Mouse (Mus musculus): ENCODE results near the gene Meaf6. TPM values are rescaled to one million over a fixed set of nuclear protein-coding genes. Genes with fewer than 3 reads are reported as not detected.

Meaf6 gene
- polyA plus RNA-seq, 1 experiment from 2014 or later: 123 TPM

- no peak overlapping the region for H3K4me3 ChIP-seq
- no peaks in the 10 kb centered on the region for H3K36me3 ChIP-seq
- 88% methylated on average over 4 of the region's 4 CpGs for WGBS
- no peak overlapping the region for H3K9ac ChIP-seq (replicated peaks)
- H3K27ac ChIP-seq (replicated peaks): no peak overlapping the region
- ATAC-seq (ENCODE audit: low FRiP score, low read depth): no peak
- H3K4me2 ChIP-seq (replicated peaks): no peak overlapping the region
- H3K9me3 ChIP-seq: no peaks in the 10 kb centered on the region
- H3K27me3 ChIP-seq: peaks cover 22% of the 10 kb centered on the region
- peaks cover 11% of the 10 kb centered on the region for H3K4me1 ChIP-seq
Measured at GRCm38 (mm10) chr4:125131493-125131892, 46.6 kb downstream of the Meaf6 start.

GRCm38 (mm10) chr4:125132394-125132793 lies 47.5 kb downstream of the Meaf6 start:
- H3K9ac ChIP-seq (replicated peaks): no peak overlapping the region
- peaks cover 8% of the 10 kb centered on the region for H3K4me1 ChIP-seq
- ATAC-seq (ENCODE audit: low FRiP score, low read depth): no peak
- H3K36me3 ChIP-seq: no peaks in the 10 kb centered on the region
- H3K4me3 ChIP-seq: no peak overlapping the region
- H3K27me3 ChIP-seq: peaks cover 13% of the 10 kb centered on the region
- H3K9me3 ChIP-seq: no peaks in the 10 kb centered on the region
- H3K4me2 ChIP-seq (replicated peaks): no peak overlapping the region
- H3K27ac ChIP-seq (replicated peaks): no peak overlapping the region
- 27% methylated on average over 5 of the region's 5 CpGs for WGBS

DNA sequence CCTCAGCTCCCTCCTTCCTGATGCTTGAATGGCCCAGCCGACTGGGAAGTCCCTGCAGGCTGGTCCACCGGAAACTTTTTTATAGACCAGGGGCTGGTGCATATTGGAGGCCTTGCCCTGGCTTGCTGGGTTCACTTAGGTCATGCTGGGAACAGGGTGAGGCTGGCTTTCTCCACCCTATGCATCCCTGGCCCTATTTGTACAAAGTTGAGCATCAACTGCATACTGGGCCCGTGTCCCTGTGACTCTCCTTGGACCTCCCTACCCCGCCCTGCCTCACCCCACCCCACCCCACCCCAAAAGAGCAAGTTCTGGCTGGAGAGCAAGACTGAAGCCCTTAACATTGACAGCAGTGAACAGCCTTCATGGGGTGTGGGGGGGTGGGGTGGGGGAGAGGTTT lies 49.3 kb downstream of the Meaf6 start:
- Histone ChIP-seq H3K27ac (replicated peaks) (no peak overlapping the region), H3K9me3 (no peaks in the 10 kb centered on the region)
- no peak for ATAC-seq (ENCODE audit: low FRiP score, low read depth)

GRCm38 (mm10) chr4:125134631-125135030 lies 49.7 kb downstream of the Meaf6 start:
- WGBS: 86% methylated on average over 5 of the region's 5 CpGs
- no peak overlapping the region for H3K4me2 ChIP-seq (replicated peaks)
- no peak overlapping the region for H3K4me3 ChIP-seq
- no peaks in the 10 kb centered on the region; the same call in 1 of the 2 replicates for H3K27me3 ChIP-seq
- H3K36me3 ChIP-seq: no peaks in the 10 kb centered on the region
- no peak overlapping the region for H3K9ac ChIP-seq (replicated peaks)
- no peaks in the 10 kb centered on the region for H3K4me1 ChIP-seq
- no peak for ATAC-seq (ENCODE audit: low FRiP score, low read depth)
- H3K9me3 ChIP-seq: no peaks in the 10 kb centered on the region
- no peak overlapping the region for H3K27ac ChIP-seq (replicated peaks)

More for the DNA sequence above, 49.3 kb downstream of the Meaf6 start:
- H3K27me3 ChIP-seq: no peaks in the 10 kb centered on the region; the same call in 1 of the 2 replicates
- H3K4me1 ChIP-seq: no peaks in the 10 kb centered on the region
- H3K36me3 ChIP-seq: no peaks in the 10 kb centered on the region
- WGBS: 86% methylated on average over 4 of the region's 4 CpGs
- H3K9ac ChIP-seq (replicated peaks): no peak overlapping the region
- no peak overlapping the region for H3K4me3 ChIP-seq
- no peak overlapping the region for H3K4me2 ChIP-seq (replicated peaks)

- Histone ChIP-seq H3K27me3 (no peaks in the 10 kb centered on the region; the same call in 1 of the 2 replicates), H3K4me3 (no peak overlapping the region), H3K36me3 (no peaks in the 10 kb centered on the region), H3K9me3 (no peaks in the 10 kb centered on the region), H3K27ac (replicated peaks) (no peak overlapping the region), H3K9ac (replicated peaks) (no peak overlapping the region), H3K4me2 (replicated peaks) (no peak overlapping the region), H3K4me1 (no peaks in the 10 kb centered on the region)
- WGBS: 81% methylated on average over 10 of the region's 10 CpGs
- no peak for ATAC-seq (ENCODE audit: low FRiP score, low read depth)
Measured at GRCm38 (mm10) chr4:125135076-125135855, 50.3 kb downstream of the Meaf6 start.

DNA sequence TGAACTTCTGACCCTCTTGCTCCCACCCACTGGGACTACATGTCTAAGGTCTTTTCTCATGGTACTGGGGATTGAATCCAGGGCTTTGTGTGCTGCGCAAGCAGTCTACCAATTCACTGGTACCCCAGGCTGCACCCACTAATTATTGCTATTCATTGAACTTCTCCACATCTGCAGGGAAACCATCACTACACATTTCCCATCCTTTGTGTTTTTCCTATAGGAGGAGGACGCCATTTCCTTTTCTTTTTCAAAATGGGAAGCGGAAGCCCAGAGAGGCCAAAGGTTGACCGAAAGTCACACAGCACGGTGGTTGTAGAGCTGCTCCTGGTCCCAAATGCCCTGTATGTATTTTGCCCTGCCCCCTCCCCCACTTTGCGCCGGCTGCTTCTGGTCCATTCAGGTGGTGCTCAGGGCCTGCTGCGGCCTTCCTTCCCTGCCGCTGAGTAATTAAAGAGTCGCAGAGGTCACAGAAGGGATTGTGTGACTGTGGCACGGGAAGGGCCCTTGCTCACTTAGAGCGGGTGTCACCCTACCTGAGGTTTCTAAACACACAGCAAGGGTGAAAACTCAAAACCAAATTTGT lies 51.5 kb downstream of the Meaf6 start:
- no peaks in the 10 kb centered on the region for H3K9me3 ChIP-seq
- H3K4me1 ChIP-seq: no peaks in the 10 kb centered on the region
- no peak for ATAC-seq (ENCODE audit: low FRiP score, low read depth)
- H3K36me3 ChIP-seq: no peaks in the 10 kb centered on the region
- H3K4me3 ChIP-seq: no peak overlapping the region
- WGBS: 57% methylated on average over 12 of the region's 12 CpGs
- H3K27me3 ChIP-seq: no peaks in the 10 kb centered on the region; the same call in 1 of the 2 replicates
- no peak overlapping the region for H3K27ac ChIP-seq (replicated peaks)
- H3K4me2 ChIP-seq (replicated peaks): no peak overlapping the region
- no peak overlapping the region for H3K9ac ChIP-seq (replicated peaks)

DNA sequence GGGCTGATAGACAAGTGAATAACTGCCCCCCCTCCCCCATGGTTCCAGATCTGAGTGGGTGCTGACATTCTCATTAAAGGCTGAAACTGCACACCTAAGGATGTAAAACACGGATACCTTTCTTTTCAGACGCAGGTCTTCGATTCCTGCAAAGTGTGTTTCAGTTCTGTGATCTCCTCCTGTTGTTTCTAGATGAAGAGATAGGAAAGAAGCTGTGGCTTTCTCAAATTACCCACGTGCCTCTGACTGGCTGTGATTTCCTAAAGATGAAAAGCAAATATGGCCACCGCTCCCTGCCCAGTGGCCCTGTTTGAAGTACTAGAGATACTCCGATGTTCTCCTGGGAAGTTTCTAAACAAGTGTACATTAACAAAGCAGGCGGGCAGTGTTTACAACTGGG lies 53.4 kb downstream of the Meaf6 start:
- WGBS: 82% methylated on average over 7 of the region's 7 CpGs
- Histone ChIP-seq H3K27ac (replicated peaks) (no peak overlapping the region), H3K4me2 (replicated peaks) (no peak overlapping the region), H3K4me1 (no peaks in the 10 kb centered on the region), H3K9ac (replicated peaks) (no peak overlapping the region), H3K27me3 (peaks cover 5% of the 10 kb centered on the region), H3K36me3 (no peaks in the 10 kb centered on the region), H3K4me3 (no peak overlapping the region), H3K9me3 (no peaks in the 10 kb centered on the region)
- no peak for ATAC-seq (ENCODE audit: low FRiP score, low read depth)

DNA sequence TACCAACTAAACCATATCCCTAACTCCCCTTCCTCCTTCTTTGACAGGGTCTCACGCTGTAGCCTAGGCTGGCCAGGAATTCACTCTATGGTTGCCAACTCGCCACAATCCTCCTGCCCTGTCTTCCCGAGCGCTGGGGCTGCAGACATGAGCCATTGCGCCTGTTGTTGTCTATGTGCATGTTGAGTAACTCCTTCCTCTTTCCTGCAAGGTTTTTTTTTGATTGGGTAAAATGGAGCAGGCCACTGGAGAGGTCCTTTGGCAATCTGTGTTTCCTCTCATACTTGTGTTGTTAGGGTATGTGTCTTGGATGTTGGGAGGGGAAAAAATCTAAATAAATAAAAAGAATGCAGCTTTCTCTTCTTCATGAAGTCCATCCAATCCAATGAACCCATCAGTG lies 59.3 kb downstream of the Meaf6 start:
- Histone ChIP-seq H3K27ac (replicated peaks) (no peak overlapping the region), H3K9ac (replicated peaks) (no peak overlapping the region), H3K4me1 (peaks cover 9% of the 10 kb centered on the region; the same call in 1 of the 2 replicates), H3K27me3 (peaks cover 25% of the 10 kb centered on the region), H3K4me3 (no peak overlapping the region), H3K4me2 (replicated peaks) (no peak overlapping the region), H3K9me3 (0 out of 2 replicates have a peak, but pooled peaks cover 3% of the 10 kb centered on the region), H3K36me3 (no peaks in the 10 kb centered on the region)
- WGBS: 85% methylated on average over 5 of the region's 5 CpGs
- ATAC-seq (ENCODE audit: low FRiP score, low read depth): no peak

- ATAC-seq (ENCODE audit: low FRiP score, low read depth): no peak
Measured at GRCm38 (mm10) chr4:125144627-125145026, 59.7 kb downstream of the Meaf6 start.

GRCm38 (mm10) chr4:125145213-125145612 lies 60.3 kb downstream of the Meaf6 start:
- Histone ChIP-seq H3K4me3 (no peak overlapping the region), H3K4me2 (replicated peaks) (no peak overlapping the region), H3K4me1 (peaks cover 9% of the 10 kb centered on the region; the same call in 1 of the 2 replicates), H3K9ac (replicated peaks) (no peak overlapping the region), H3K36me3 (no peaks in the 10 kb centered on the region), H3K27ac (replicated peaks) (no peak overlapping the region), H3K27me3 (peaks cover 25% of the 10 kb centered on the region), H3K9me3 (0 out of 2 replicates have a peak, but pooled peaks cover 3% of the 10 kb centered on the region)
- 39% methylated on average over 10 of the region's 10 CpGs for WGBS
- no peak for ATAC-seq (ENCODE audit: low FRiP score, low read depth)

More at GRCm38 (mm10) chr4:125144627-125145026, 59.7 kb downstream of the Meaf6 start:
- H3K36me3 ChIP-seq: no peaks in the 10 kb centered on the region
- WGBS: 15% methylated on average over 7 of the region's 7 CpGs
- H3K9ac ChIP-seq (replicated peaks): no peak overlapping the region
- H3K27ac ChIP-seq (replicated peaks): no peak overlapping the region
- no peak overlapping the region for H3K4me2 ChIP-seq (replicated peaks)
- H3K4me1 ChIP-seq: peaks cover 9% of the 10 kb centered on the region; the same call in 1 of the 2 replicates
- no peak overlapping the region for H3K4me3 ChIP-seq
- H3K9me3 ChIP-seq: 0 out of 2 replicates have a peak, but pooled peaks cover 3% of the 10 kb centered on the region
- H3K27me3 ChIP-seq: peaks cover 25% of the 10 kb centered on the region

- no peak overlapping the region for H3K4me2 ChIP-seq (replicated peaks)
- no peak overlapping the region for H3K4me3 ChIP-seq
- no peak for ATAC-seq (ENCODE audit: low FRiP score, low read depth)
- H3K36me3 ChIP-seq: no peaks in the 10 kb centered on the region
- peaks cover 9% of the 10 kb centered on the region; the same call in 1 of the 2 replicates for H3K4me1 ChIP-seq
- H3K27ac ChIP-seq (replicated peaks): no peak overlapping the region
- WGBS: 94% methylated on average over 4 of the region's 4 CpGs
- H3K9me3 ChIP-seq: 0 out of 2 replicates have a peak, but pooled peaks cover 3% of the 10 kb centered on the region
- H3K9ac ChIP-seq (replicated peaks): no peak overlapping the region
- H3K27me3 ChIP-seq: peaks cover 34% of the 10 kb centered on the region
Measured at GRCm38 (mm10) chr4:125147970-125148369, 63.0 kb downstream of the Meaf6 start.

DNA sequence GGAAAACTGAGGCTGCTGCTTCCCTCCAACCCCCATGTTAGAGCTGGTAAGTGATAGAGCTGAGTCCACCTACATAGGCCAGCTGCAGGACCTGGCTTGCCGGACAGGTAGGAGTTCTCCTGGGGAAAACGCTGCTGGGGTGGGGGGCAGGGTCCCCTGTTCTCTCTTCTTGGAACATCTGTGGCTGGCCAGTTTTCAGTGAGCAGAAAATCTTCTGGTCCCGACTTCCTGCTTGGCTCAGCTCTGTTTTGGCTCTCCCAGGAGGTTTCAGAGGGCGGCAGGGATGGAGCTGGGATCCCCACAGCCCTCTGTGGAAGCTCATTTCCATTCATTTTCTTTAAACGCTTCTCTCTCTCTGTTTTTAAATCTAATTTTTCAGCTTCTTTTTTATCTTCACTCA lies 64.5 kb downstream of the Meaf6 start:
- ATAC-seq (ENCODE audit: low FRiP score, low read depth): no peak
- Histone ChIP-seq H3K4me2 (replicated peaks) (no peak overlapping the region), H3K27me3 (peaks cover 31% of the 10 kb centered on the region), H3K9me3 (0 out of 2 replicates have a peak, but pooled peaks cover 3% of the 10 kb centered on the region), H3K9ac (replicated peaks) (no peak overlapping the region), H3K27ac (replicated peaks) (no peak overlapping the region), H3K36me3 (no peaks in the 10 kb centered on the region), H3K4me3 (no peak overlapping the region), H3K4me1 (peaks cover 9% of the 10 kb centered on the region; the same call in 1 of the 2 replicates)
- WGBS: 41% methylated on average over 5 of the region's 5 CpGs

Measured in midbrain, embryonic 12.5 days (tissue).